Mouse (Mus musculus) 3T3-L1 (cell line): ENCODE data around the gene Gnb4.

Experiments
- DNase-seq: peaks from one replicate; pipeline ENCODE4 v3.0.0-alpha.2; 2015; ENCODE audit warnings: low read depth, low spot score

Gene Gnb4

DNA sequence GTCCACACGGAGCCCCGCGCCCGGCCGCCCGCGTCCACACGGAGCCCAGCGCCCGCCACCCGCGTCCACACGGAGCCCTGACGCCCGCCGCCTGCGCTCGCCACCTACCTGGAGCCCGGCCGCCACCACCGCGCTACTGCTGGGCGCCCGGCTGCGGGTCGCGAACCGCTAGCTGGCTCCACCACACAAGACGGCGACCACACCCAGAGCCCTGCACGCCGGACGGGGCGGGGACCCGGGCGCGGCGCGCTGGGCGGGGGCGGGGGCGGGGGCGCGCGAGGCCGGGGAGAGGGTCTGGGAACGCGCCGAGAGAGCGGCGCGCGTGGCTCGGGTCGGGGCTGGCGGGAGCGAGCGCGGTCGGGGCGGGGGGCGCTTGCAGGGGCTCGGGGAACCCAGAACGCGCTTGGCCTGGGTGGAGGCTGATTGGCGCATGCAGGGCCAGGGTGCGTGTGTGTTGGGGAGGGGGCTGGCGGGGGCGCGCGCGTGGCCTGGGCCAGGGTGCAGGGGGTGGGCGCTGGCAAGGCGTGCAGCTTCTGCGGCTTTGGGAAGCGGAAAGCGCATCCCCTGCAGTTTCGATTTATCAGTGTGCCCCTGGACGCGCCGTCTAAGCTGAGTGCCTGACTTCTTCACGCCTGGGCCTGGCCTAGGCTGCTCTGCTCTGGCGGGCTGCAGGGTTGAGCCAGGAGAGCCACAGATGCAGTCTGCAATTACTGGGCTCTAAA, at the start of gene Gnb4:
Gnb4 (minus strand) TSS at position 255 of the 722 bp plus-strand sequence.
- DNase-seq: no peak

GRCm38 (mm10) chr3:32661556-32661930, 45.2 kb upstream of the Gnb4 start:
- DNase-seq: no peak

DNA sequence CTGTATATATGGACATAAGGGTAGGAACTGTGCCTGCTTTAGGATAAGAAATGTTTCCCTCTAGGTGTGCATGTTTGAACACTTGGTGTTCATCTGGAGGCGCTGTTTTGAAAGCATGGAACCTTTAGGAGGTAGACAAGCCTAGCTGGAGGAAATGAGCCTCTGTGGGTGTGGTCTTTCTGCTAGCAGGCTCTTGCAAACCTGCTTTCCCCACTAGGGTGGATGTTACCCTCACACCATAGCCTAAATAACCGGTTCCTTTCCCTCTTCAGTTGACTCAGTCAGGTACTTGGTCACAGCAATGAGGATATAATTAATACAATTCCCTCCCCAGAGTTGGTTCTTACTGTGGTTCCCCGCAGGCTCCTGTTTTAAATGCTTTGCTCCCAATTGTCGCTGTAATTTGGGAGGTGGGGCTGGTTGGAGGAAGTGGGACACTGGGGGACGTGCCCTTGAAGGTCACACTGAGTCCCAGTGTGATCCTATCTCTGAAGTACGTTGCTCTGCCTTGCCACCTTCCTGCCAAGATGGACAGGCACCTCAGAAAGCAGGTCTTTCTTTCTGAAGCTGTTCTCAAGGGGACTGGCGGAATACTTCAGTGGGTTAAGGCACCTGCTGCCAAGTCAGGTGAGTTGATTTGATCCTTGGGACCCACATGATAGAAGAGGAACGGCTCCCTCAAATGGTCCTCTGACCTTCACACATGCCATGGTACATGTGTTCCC, 44.6 kb upstream of the Gnb4 start:
- DNase-seq: no peak

DNA sequence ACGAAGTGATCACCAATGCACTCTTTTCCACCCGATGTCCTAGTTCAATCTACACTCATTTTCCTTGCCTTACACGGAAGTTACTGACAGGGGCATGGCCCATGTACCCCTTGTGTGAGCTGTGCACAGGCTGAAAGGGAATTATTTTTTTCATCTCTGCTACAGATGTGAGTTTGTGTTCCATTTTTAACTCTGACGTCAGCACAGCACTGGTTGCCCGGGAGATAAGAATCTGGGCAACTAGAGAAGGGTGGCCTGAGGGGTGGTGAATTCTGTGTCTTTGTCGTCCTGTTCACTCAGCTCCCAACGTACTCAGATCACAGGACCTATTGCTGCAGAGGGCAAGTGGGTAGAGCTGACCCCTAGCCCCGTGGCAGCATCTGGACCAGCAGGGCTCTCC, 43.9 kb upstream of the Gnb4 start:
- DNase-seq: no peak

GRCm38 (mm10) chr3:32659506-32659905, 43.1 kb upstream of the Gnb4 start:
- DNase-seq: no peak

- DNase-seq: no peak
Observed at GRCm38 (mm10) chr3:32658821-32659220, 42.4 kb upstream of the Gnb4 start.

GRCm38 (mm10) chr3:32658401-32658800, 42.0 kb upstream of the Gnb4 start:
- no peak for DNase-seq

DNA sequence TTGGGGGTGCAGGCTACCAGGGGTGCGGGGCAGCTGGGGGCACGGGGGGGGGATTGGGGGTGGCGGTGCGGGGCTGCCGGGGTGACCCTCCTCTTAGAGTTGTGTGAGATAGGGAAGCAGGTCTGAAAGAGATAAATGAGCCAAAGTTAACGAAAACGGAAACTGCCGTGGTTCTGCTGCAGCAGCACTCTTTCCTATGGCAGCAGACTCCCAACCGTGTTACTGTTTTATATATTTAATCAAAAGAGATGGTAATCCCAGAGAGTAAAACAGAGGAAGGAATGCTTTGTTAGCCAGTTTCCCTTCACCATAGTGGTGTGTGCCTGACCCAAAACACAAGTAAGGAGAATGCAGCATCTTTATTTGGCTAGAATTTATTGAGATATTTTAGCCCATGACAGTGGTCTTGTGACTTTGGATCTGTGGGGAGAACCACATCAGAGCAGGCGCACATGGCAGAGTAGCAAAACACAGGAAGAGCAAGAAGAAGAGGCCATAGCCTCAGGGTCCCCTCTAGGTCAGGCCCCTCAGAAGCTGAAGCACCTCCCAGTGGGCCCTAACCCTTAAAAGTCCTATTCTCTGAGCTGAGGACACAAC, 40.1 kb upstream of the Gnb4 start:
- DNase-seq: no peak

GRCm38 (mm10) chr3:32655994-32656393, 39.6 kb upstream of the Gnb4 start:
- no peak for DNase-seq

- no peak for DNase-seq
Observed at GRCm38 (mm10) chr3:32652739-32653138, 36.4 kb upstream of the Gnb4 start.

GRCm38 (mm10) chr3:32649284-32649683, 32.9 kb upstream of the Gnb4 start:
- no peak for DNase-seq

GRCm38 (mm10) chr3:32646918-32647317, 30.5 kb upstream of the Gnb4 start:
- no peak for DNase-seq

DNA sequence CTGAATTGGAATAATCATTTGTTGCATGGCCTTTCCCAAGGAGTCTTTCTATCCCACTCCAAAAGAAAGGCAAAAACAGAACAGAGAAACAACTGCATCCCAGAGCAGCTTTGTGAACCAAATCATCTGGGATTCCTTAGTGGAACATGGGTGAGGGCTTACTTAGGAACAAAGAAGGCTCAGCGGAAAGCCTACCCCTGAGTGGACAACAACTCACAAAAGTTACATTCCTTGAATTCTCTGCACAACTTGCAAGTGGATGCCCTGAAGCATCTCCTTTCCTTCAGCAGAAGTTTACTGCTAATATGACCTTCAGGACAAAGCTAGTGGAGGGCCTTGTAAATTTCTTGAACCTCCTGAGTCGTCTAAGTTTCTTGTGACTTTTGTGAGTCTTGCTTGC, 28.4 kb upstream of the Gnb4 start:
- DNase-seq: no peak

DNA sequence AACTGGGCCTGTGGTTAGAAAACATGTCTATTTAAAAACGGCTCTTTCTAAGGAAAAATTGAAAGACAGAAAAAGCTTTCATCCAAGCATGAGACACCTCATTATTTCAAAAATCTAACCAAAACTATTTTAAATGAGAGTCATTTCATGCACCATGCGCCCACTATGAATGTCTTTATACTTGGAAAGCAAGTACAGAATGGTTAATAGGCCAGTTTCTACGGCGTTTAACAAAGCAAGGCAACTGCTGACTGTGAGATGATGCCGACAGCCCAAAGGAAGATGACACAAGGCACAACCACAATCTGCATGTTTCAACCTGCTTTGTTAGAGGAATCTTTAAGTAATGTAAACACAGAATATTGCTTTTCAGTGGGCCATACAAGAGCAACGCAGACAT, 25.7 kb upstream of the Gnb4 start:
- no peak for DNase-seq

DNA sequence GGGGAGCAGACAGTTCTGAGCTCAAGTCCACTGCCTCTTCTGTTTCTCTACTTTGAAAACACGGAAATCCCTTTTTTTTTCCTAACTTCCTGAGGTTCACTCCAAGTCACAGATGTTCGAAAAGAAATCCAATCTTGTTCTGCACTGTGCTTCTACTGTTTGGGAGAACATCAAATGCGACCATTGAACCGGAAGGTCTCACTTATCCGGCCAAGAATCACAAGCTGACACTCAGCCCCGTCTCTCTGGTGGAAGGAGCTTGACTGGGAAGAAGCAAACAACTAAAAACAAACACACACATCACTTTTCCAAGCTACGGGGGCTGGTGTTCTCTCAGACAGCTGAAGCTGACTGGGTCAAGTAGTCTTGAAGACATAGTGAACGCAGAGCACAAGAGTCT, 21.9 kb upstream of the Gnb4 start:
- no peak for DNase-seq

DNA sequence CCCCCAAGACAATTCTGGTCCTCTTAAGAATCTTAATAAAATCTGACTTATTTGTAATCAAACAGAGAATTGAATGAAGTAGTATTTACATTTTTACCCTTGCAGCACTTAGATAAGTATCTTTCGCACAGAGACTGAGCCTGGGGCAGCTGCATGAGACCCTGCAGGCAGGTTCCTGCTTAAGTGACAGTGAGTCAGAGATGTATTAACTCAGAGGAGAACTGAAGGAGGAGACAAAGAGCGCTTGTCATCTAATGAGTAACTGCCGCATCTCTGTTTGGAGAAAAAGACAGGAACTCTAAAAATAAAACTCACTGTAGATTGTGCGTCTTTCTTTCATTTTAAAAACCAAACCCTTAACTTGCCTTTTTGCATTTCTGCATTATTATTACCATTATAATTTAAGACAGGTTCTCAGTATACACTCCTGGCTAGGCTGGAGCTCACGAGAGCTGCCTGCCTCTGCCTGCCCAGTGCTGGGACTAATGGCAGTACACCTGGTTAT, 16.4 kb upstream of the Gnb4 start:
- DNase-seq: no peak

GRCm38 (mm10) chr3:32630210-32630609, 13.8 kb upstream of the Gnb4 start:
- no peak for DNase-seq

GRCm38 (mm10) chr3:32628141-32628540, 11.8 kb upstream of the Gnb4 start:
- DNase-seq: no peak

GRCm38 (mm10) chr3:32622106-32622505, 5.7 kb upstream of the Gnb4 start:
- DNase-seq: no peak

- DNase-seq: no peak
Observed at GRCm38 (mm10) chr3:32621658-32622057, 5.3 kb upstream of the Gnb4 start.

DNA sequence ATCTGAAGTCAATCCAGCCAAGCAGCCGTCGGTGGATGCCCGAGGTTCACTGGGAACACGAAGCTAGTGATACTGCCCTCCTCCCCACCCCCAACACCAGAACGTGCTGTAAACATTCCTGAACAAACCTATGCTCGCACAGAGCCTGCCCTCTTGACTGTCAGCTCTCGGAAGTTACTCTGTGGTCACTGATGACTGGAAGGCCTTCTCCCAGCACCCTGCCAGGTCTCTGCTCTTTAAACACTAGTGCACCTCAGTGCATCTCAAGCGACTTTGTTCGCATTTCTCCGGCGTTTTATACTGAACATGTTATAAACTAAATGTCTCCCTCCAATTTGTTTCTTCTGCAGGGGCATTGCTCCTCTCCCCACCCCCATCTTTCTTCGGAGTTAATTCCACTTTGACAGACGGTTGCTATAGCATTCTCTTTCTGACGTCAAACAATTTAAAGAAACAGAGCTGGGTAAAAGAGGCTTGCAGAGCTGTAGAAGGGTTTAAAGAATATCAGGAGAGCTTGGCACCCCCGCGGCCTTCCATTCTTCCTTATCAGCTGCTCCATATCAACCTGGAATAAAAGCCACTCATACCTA, 763 bp upstream of the Gnb4 start:
- DNase-seq: peak; percentile 11

- DNase-seq: no peak
Observed at GRCm38 (mm10) chr3:32616006-32616330, 417 bp downstream of the Gnb4 start.

GRCm38 (mm10) chr3:32615376-32615775, 1.0 kb downstream of the Gnb4 start:
- peak; percentile 72 for DNase-seq
